Mouse (Mus musculus) 416B (cell line): ENCODE results near the gene Crtap.

Experiments
- DNase-seq: peaks from one replicate; pipeline ENCODE4 v3.0.0; 2011; ENCODE audit warnings: low read depth

Crtap gene

GRCm38 (mm10) chr9:114389905-114390748, at the start of gene Crtap:
Gene Crtap, minus strand, starts transcription at chr9:114390675.
- peak; percentile 83 for DNase-seq

GRCm38 (mm10) chr9:114435668-114436067, 45.2 kb upstream of the Crtap start:
- DNase-seq, result no peak

- DNase-seq, result no peak
Observed at GRCm38 (mm10) chr9:114428103-114428834, 37.8 kb upstream of the Crtap start.

GRCm38 (mm10) chr9:114427425-114427824, 37.0 kb upstream of the Crtap start:
- DNase-seq, result no peak

- DNase-seq, result no peak
Observed at GRCm38 (mm10) chr9:114426201-114426600, 35.7 kb upstream of the Crtap start.

- DNase-seq, result no peak
Observed at GRCm38 (mm10) chr9:114425576-114425975, 35.1 kb upstream of the Crtap start.

- DNase-seq, result no peak
Observed at GRCm38 (mm10) chr9:114421797-114422196, 31.3 kb upstream of the Crtap start.

GRCm38 (mm10) chr9:114421045-114421444, 30.6 kb upstream of the Crtap start:
- DNase-seq, result no peak

GRCm38 (mm10) chr9:114420443-114420842, 30.0 kb upstream of the Crtap start:
- DNase-seq, result no peak

GRCm38 (mm10) chr9:114418187-114418586, 27.7 kb upstream of the Crtap start:
- DNase-seq, result peak; percentile 82

GRCm38 (mm10) chr9:114416646-114417517, 26.4 kb upstream of the Crtap start:
- no peak for DNase-seq

GRCm38 (mm10) chr9:114415701-114416100, 25.2 kb upstream of the Crtap start:
- peak; percentile 54 for DNase-seq

GRCm38 (mm10) chr9:114413866-114414265, 23.4 kb upstream of the Crtap start:
- DNase-seq, result no peak

- peak; percentile 89 for DNase-seq
Observed at GRCm38 (mm10) chr9:114412406-114412805, 21.9 kb upstream of the Crtap start.

GRCm38 (mm10) chr9:114411295-114411694, 20.8 kb upstream of the Crtap start:
- DNase-seq, result no peak

GRCm38 (mm10) chr9:114410313-114410862, 19.9 kb upstream of the Crtap start:
- DNase-seq, result no peak

GRCm38 (mm10) chr9:114407676-114408075, 17.2 kb upstream of the Crtap start:
- no peak for DNase-seq

- DNase-seq, result peak; percentile 81
Observed at GRCm38 (mm10) chr9:114401685-114402080, 11.2 kb upstream of the Crtap start.

- DNase-seq, result peak; percentile 96
Observed at GRCm38 (mm10) chr9:114400949-114401684, 10.6 kb upstream of the Crtap start, which contains the start of the genes Glb1 and Tmppe. Gene Glb1, plus strand, starts transcription at chr9:114401076. Gene Tmppe, plus strand, starts transcription at chr9:114401105.

- DNase-seq, result no peak
Observed at GRCm38 (mm10) chr9:114400588-114400948, 10.1 kb upstream of the Crtap start.

GRCm38 (mm10) chr9:114399680-114400079, 9.2 kb upstream of the Crtap start:
- DNase-seq, result no peak
